ENCODE assay signal across 8 mouse cellular contexts in the genomic region with DNA sequence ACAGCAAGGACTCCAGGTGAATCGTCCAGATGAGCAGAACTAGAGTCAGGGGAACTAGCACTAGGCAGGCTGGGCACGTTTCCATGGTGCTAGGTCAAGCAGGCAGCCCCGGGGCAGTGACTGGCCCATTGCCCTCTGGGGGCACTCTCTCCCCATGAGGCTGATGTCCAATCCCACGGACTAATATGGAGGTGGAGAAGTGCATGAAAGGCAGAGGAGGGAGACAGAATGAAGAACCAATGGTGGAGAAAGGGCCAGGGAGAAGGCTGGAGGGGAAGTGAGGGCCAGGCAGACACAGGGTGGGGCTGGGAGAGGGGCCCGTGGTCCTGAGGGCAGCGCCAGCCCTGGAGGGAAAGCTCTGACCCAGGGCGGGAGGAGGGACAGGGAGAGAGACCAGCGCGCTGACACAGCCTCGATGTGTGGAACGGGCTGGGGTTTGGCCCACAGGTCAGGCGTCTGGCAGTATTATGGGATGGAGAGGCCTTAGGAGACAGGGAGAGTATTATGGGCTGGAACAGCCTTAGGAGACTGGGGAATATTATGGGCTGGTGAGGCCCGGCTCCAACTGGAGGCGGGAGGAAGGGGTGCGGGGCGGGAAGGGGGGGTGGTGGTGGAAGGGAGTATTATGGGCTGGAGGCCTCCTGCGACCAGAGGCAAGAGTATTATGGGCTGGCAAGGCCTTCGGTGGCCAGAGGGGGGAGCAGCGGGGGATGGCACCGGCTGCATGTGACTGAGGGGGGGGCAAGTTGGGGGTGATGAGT. TPM values are rescaled to one million over a fixed set of nuclear protein-coding genes. Genes with fewer than 3 reads are reported as not detected.
DNase-seq lines count a peak whose midpoint lies in the region; ATAC-seq and TF ChIP-seq lines count a peak whose summit lies in the region.

No protein-coding gene starts in this region.

- DNase-seq in adrenal gland, postnatal 10 days = peak; percentile 88
- peak; percentile 53 to 76 for DNase-seq in gastrocnemius, adult 8-10 months (ENCODE audit: low spot score in 2 of 2)
- DNase-seq in left cerebral cortex, adult 9 months (ENCODE audit: low spot score in 2 of 2) = peak; percentile 69 to 73
- DNase-seq in lung, postnatal 4 days = peak; percentile 82 to 91
- peak; percentile 81 for DNase-seq in right cerebral cortex, adult 18-20 months
- DNase-seq in T-cell, adult 2 months (ENCODE audit: low spot score) = no peak

- 0 out of 2 replicates have a peak, but pooled peaks have one; percentile 30 for TF ChIP-seq POLR2A in cortical plate, adult 2 months (IDR thresholded peaks at IDR 0.05; ENCODE audit: extremely low read depth, insufficient read depth, low read length)

- peaks cover 7% of the 10 kb centered on the region for H3K4me1 ChIP-seq in cortical plate, adult 2 months (ENCODE audit: control insufficient read depth, insufficient read depth, low read length)
- H3K4me1 ChIP-seq in hindbrain, embryonic 15.5 days (replicated peaks) = peaks cover 28% of the 10 kb centered on the region

- 2% methylated on average over 20 of the region's 20 CpGs for WGBS in hindbrain, embryonic 15.5 days

- no peaks in the 10 kb centered on the region for H3K36me3 ChIP-seq in hindbrain, embryonic 15.5 days

- H3K9ac ChIP-seq in hindbrain, embryonic 15.5 days = peak overlapping the region; percentile 23

- H3K4me2 ChIP-seq in hindbrain, embryonic 15.5 days = peak overlapping the region; percentile 54

- peak overlapping the region; percentile 92 for H3K27ac ChIP-seq in cortical plate, adult 2 months (ENCODE audit: insufficient read depth, low read length)
- H3K27ac ChIP-seq in hindbrain, embryonic 15.5 days (replicated peaks) = peak overlapping the region; percentile 93

- no peak overlapping the region for H3K4me3 ChIP-seq in cortical plate, adult 2 months (ENCODE audit: insufficient read depth, low read length)
- 0 out of 2 replicates have a peak overlapping the region, but pooled peaks have one; percentile 1 for H3K4me3 ChIP-seq in hindbrain, embryonic 15.5 days

- no peaks in the 10 kb centered on the region for H3K27me3 ChIP-seq in hindbrain, embryonic 15.5 days

- ATAC-seq in hindbrain, embryonic 15.5 days (ENCODE audit: low FRiP score, low read depth) = peak; percentile 88

- no peak for TF ChIP-seq CTCF in cortical plate, adult 2 months (IDR thresholded peaks at IDR 0.05; ENCODE audit: extremely low read depth, insufficient read depth, low read length)

- no peaks in the 10 kb centered on the region for H3K9me3 ChIP-seq in hindbrain, embryonic 15.5 days

RNA-seq across cellular contexts. Expression of gene Chd4, which starts 7.0 kb away (rescaled TPM):
- total RNA-seq in adrenal gland, postnatal 10 days (2021) = 100 to 1,000 TPM; 156 to 198 TPM
- 79.0 and 80.7 TPM in 2 replicates for polyA plus RNA-seq in cortical plate, adult 2 months (2012; rRNA removed)
- 10 to 100 TPM; 72.6 to 77.3 (median 74.3) TPM for total RNA-seq in gastrocnemius, adult 8-10 months (2022)
- 90.3 and 93.1 TPM in 2 replicates for polyA plus RNA-seq in hindbrain, embryonic 15.5 days (2015; fragmentation: Nextera tagmentation; extraction: Ambion mirVana)

RNA-seq across cellular contexts. Expression of gene Lpar5, which starts 21.0 kb away (rescaled TPM):
- 1 to 10 TPM in 1 of 2 experiments, under 1 TPM in 1; 0.90 to 1.4 TPM for total RNA-seq in adrenal gland, postnatal 10 days (2021)
- 1.0 and 1.3 TPM in 2 replicates for polyA plus RNA-seq in cortical plate, adult 2 months (2012; rRNA removed)
- total RNA-seq in gastrocnemius, adult 8-10 months (2022) = under 1 TPM in 1 of 4 experiments, not detected in 3; 0.20 TPM
- polyA plus RNA-seq in hindbrain, embryonic 15.5 days (2015; fragmentation: Nextera tagmentation; extraction: Ambion mirVana) = 0.54 and 1.0 TPM in 2 replicates

RNA-seq across cellular contexts. Expression of gene Acrbp, which starts 39.3 kb away (rescaled TPM):
- 1 to 10 TPM; 4.6 to 7.5 TPM for total RNA-seq in adrenal gland, postnatal 10 days (2021)
- polyA plus RNA-seq in cortical plate, adult 2 months (2012; rRNA removed) = 17.3 and 19.4 TPM in 2 replicates
- total RNA-seq in gastrocnemius, adult 8-10 months (2022) = 1 to 10 TPM in 3 of 4 experiments, under 1 TPM in 1; 0.97 to 2.5 (median 1.5) TPM
- 19.1 and 20.9 TPM in 2 replicates for polyA plus RNA-seq in hindbrain, embryonic 15.5 days (2015; fragmentation: Nextera tagmentation; extraction: Ambion mirVana)

RNA-seq across cellular contexts. Expression of gene Nop2, which starts 43.0 kb away (rescaled TPM):
- 10 to 100 TPM; 36.7 to 42.2 TPM for total RNA-seq in adrenal gland, postnatal 10 days (2021)
- 20.0 and 21.5 TPM in 2 replicates for polyA plus RNA-seq in cortical plate, adult 2 months (2012; rRNA removed)
- total RNA-seq in gastrocnemius, adult 8-10 months (2022) = 10 to 100 TPM; 16.3 to 21.1 (median 19.0) TPM
- 47.7 and 49.7 TPM in 2 replicates for polyA plus RNA-seq in hindbrain, embryonic 15.5 days (2015; fragmentation: Nextera tagmentation; extraction: Ambion mirVana)

RNA-seq across cellular contexts. Expression of gene Ing4, which starts 49.2 kb away (rescaled TPM):
- 10 to 100 TPM; 72.5 to 83.1 TPM for total RNA-seq in adrenal gland, postnatal 10 days (2021)
- 69.7 and 78.6 TPM in 2 replicates for polyA plus RNA-seq in cortical plate, adult 2 months (2012; rRNA removed)
- total RNA-seq in gastrocnemius, adult 8-10 months (2022) = 10 to 100 TPM; 19.8 to 22.3 (median 20.7) TPM
- 141 and 144 TPM in 2 replicates for polyA plus RNA-seq in hindbrain, embryonic 15.5 days (2015; fragmentation: Nextera tagmentation; extraction: Ambion mirVana)
